Mouse (Mus musculus) kidney, embryonic 15.5 days (tissue): ENCODE measurements around the gene Elk4. TPM values are rescaled to one million over a fixed set of nuclear protein-coding genes. Genes with fewer than 3 reads are reported as not detected.

Experiments used
- ATAC-seq: fragments of 200-750 bp; cut with Nextera tagmentation; replicated peaks from 2 replicates; pipeline ENCODE4 v1.8.0; 2017; ENCODE audit warnings: moderate TSS enrichment; ENCODE audit not compliant: low FRiP score
- H3K27ac ChIP-seq: fragments of 300-500 bp; sonication (generic); 2 replicates; pipeline ENCODE4 v1.5.1; 2015; ENCODE audit warnings: mild to moderate bottlenecking, inconsistent platforms
- H3K27me3 ChIP-seq: fragments of 300-500 bp; sonication (generic); 2 replicates; pipeline ENCODE4 v1.6.1; 2015; ENCODE audit warnings: inconsistent platforms
- H3K36me3 ChIP-seq: fragments of 300-500 bp; sonication (generic); 2 replicates; pipeline ENCODE4 v1.6.1; 2015; ENCODE audit warnings: inconsistent platforms
- H3K4me1 ChIP-seq: fragments of 300-500 bp; sonication (generic); 2 replicates; pipeline ENCODE4 v1.6.1; 2015; ENCODE audit warnings: inconsistent platforms
- H3K4me2 ChIP-seq: fragments of 300-500 bp; sonication (generic); 2 replicates; pipeline ENCODE4 v1.6.1; 2015; ENCODE audit warnings: moderate library complexity, mild to moderate bottlenecking, inconsistent platforms
- H3K4me3 ChIP-seq: fragments of 300-500 bp; sonication (generic); replicated peaks from 2 replicates; pipeline ENCODE4 v1.5.1; 2015; ENCODE audit warnings: mild to moderate bottlenecking, inconsistent platforms
- H3K9ac ChIP-seq: fragments of 300-500 bp; sonication (generic); 2 replicates; pipeline ENCODE4 v1.6.1; 2015; ENCODE audit warnings: mild to moderate bottlenecking, inconsistent platforms
- H3K9me3 ChIP-seq: fragments of 300-500 bp; sonication (generic); replicated peaks from 2 replicates; pipeline ENCODE4 v1.6.1; 2016; ENCODE audit warnings: inconsistent platforms
- WGBS: fragments of 180-500 bp; shearing (Covaris S2); methylation state at CpG from one replicate; pipeline ENCODE4 v1.1.7; 2015; ENCODE audit warnings: mixed read lengths; 5-methylcytosine and 5-hydroxymethylcytosine counted together
- polyA plus RNA-seq: library from polyadenylated mRNA; unstranded; fragments of >200 nt; fragmentation: Nextera tagmentation; extraction: Ambion mirVana; gene quantifications from 2 replicates; pipeline ENCODE4 v1.2.1, GENCODE M21; 2015

The Elk4 gene
- polyA plus RNA-seq, 1 experiment from 2014 or later, result 24.1 TPM

DNA sequence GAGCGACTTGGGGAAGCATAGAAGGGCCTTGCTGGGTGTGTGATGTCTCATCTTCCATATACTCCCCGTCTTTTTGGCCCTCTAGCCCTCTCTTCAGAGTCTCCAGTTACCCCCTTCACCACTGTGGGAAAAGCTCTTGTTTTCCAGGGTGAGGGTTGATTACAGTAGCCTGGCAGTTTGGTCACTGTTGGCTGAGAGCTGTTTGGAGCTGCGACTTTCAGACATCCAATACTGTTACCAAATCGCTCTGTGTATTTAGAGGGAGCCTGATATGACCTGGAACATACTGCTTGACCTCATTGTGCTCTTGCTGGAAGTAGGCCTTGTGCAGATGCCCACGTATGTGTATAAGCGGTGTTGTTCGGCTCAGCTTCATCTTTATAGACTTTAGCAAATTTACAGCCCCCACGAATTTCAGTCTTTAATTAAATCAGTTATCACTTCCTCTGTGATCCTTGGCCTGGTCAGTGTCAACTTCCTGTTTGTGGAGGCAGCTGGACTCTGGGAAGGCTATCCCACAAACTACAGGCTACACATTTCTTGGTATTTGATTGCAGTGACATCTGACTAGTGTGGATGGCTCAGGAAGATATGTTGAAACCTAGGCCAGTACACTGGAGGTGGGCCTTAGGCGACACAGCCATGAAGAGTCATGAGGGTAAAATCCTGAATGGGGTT, 17.2 kb upstream of the Elk4 start:
- Histone ChIP-seq H3K4me3 (no peak overlapping the region), H3K4me1 (no peaks in the 10 kb centered on the region), H3K9me3 (no peaks in the 10 kb centered on the region), H3K4me2 (no peak overlapping the region), H3K36me3 (no peaks in the 10 kb centered on the region), H3K9ac (no peak overlapping the region), H3K27ac (no peak overlapping the region), H3K27me3 (0 out of 2 replicates have a peak, but pooled peaks cover 4% of the 10 kb centered on the region)
- 63% methylated on average over 9 of the region's 9 CpGs for WGBS
- ATAC-seq, result no peak

DNA sequence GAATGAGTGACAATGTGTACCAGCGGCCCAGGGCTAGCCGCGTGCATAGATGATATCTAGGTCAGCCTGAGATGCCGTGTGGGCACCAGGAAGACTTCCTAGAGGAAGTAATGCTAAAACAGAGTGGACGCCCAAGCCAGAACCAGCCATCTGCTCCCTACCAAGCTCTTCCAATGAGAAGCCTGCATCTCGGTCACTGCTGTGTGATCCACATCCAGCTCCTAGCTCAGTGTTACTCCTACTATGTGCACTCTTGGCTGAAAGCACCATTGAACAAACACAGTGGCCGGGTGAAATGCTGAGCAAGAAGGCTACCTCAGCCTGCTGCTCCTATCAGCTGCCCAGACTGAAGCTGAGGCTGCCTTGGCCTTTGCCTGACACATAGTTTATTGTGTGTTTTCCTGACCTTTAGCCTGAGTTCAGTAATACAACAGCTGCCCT, 14.8 kb upstream of the Elk4 start:
- Histone ChIP-seq H3K36me3 (no peaks in the 10 kb centered on the region), H3K4me3 (no peak overlapping the region), H3K9ac (no peak overlapping the region), H3K4me2 (no peak overlapping the region), H3K27ac (no peak overlapping the region), H3K27me3 (0 out of 2 replicates have a peak, but pooled peaks cover 4% of the 10 kb centered on the region), H3K4me1 (no peaks in the 10 kb centered on the region), H3K9me3 (no peaks in the 10 kb centered on the region)
- ATAC-seq, result no peak
- 70% methylated on average over 7 of the region's 7 CpGs for WGBS

DNA sequence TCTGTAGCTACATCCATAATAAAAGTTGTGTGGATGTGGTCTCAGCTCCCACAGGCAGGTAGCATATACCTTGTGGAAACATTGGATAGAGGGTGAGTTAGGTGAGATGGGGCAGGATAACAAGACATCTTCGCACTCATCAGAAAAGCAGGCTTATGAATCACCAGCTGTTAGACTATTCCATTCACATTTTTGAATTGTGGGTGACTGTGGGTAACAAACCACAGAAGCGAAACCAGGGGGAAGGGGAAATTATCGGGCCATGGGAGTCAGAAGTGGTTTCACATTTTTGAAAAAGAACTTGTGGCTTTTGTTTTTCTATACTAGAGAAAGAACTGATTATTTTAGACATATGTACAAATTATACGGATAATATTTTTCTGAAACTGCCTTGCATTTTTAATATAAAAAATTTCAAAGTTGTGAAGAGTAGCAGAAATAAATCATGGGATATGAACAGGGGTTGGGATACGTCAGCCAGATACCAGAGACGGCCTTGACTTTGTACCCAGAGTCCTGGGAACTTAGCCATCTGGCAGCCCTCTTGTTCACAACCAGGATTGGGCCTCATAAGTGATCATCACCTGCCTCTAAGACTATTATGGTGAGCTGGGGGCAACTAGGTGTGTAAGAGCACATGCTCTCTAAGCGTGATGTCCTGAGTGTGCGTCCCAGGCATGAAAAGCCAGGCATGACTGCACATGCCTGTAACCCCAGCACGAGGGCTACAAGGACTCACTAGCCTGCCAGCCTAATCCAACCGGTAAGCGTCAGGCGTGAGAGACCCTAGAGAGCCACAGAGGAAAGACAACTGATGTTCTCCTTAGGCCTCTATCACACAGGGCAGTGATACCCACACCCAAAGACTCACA, 14.0 kb upstream of the Elk4 start:
- H3K4me3 ChIP-seq, result no peak overlapping the region
- H3K4me1 ChIP-seq, result no peaks in the 10 kb centered on the region
- no peak overlapping the region for H3K4me2 ChIP-seq
- no peak for ATAC-seq
- H3K9me3 ChIP-seq, result no peaks in the 10 kb centered on the region
- 0 out of 2 replicates have a peak, but pooled peaks cover 4% of the 10 kb centered on the region for H3K27me3 ChIP-seq
- H3K36me3 ChIP-seq, result no peaks in the 10 kb centered on the region
- no peak overlapping the region for H3K9ac ChIP-seq
- no peak overlapping the region for H3K27ac ChIP-seq
- 84% methylated on average over 12 of the region's 12 CpGs for WGBS

DNA sequence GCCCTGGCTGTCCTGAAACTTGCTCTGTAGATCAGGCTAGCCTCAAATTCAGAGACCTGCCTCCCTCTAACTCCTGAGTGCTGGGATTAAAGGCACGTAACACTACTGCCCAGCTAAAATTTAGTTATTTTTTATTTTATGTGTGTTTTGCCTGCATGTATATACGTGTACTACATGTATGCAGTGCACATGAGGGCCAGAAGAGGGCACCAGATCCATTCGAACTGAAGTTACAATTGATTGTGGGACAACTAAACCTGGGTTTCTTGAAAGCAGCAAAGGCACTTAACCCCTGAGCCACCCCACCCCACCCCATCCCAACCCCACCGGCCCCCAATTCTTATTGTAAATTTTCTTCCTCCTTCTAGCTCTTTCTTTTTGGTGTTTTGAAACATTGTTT, 12.3 kb upstream of the Elk4 start:
- H3K4me2 ChIP-seq, result no peak overlapping the region
- 36% methylated on average over 4 of the region's 4 CpGs for WGBS
- no peak for ATAC-seq

DNA sequence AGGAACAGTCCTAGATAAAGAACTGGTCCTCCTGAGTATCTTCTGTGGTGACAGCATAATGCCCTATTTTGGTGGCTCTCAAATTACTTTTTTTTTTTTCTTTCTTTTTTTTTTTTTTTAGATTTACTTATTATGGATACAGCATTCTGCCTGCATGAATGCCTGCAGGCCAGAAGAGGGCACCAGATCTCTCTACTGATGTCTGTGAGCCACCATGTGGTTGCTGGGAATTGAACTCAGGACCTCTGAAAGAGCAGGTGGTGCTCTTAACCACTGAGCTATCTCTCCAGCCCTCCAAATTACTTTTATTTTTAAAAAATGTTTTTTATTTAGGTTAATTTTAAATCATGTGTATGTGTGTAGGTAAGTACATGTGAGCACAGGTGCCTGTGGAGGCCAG, 6.9 kb upstream of the Elk4 start:
- Histone ChIP-seq H3K9ac (no peak overlapping the region), H3K36me3 (no peaks in the 10 kb centered on the region), H3K9me3 (no peaks in the 10 kb centered on the region), H3K27ac (no peak overlapping the region), H3K4me3 (no peak overlapping the region), H3K27me3 (no peaks in the 10 kb centered on the region), H3K4me2 (no peak overlapping the region), H3K4me1 (0 out of 2 replicates have a peak, but pooled peaks cover 2% of the 10 kb centered on the region)
- ATAC-seq, result no peak

More for the DNA sequence above, 12.3 kb upstream of the Elk4 start:
- Histone ChIP-seq H3K27me3 (0 out of 2 replicates have a peak, but pooled peaks cover 4% of the 10 kb centered on the region), H3K9me3 (no peaks in the 10 kb centered on the region), H3K4me3 (no peak overlapping the region), H3K27ac (no peak overlapping the region), H3K36me3 (no peaks in the 10 kb centered on the region), H3K9ac (no peak overlapping the region), H3K4me1 (no peaks in the 10 kb centered on the region)

GRCm38 (mm10) chr1:132001880-132002330, 5.5 kb upstream of the Elk4 start:
- no peak for ATAC-seq
- Histone ChIP-seq H3K27ac (no peak overlapping the region), H3K4me2 (no peak overlapping the region), H3K9ac (no peak overlapping the region), H3K27me3 (no peaks in the 10 kb centered on the region), H3K4me1 (peaks cover 8% of the 10 kb centered on the region), H3K4me3 (no peak overlapping the region), H3K9me3 (no peaks in the 10 kb centered on the region), H3K36me3 (no peaks in the 10 kb centered on the region)
- 82% methylated on average over 4 of the region's 4 CpGs for WGBS

- WGBS, result 58% methylated on average over 2 of the region's 2 CpGs
- Histone ChIP-seq H3K36me3 (no peaks in the 10 kb centered on the region), H3K4me3 (no peak overlapping the region), H3K4me2 (no peak overlapping the region), H3K27me3 (no peaks in the 10 kb centered on the region), H3K4me1 (peaks cover 8% of the 10 kb centered on the region), H3K9ac (no peak overlapping the region), H3K27ac (peak overlapping the region; percentile 55; the same call in 1 of the 2 replicates), H3K9me3 (no peaks in the 10 kb centered on the region)
- no peak for ATAC-seq
Measured at GRCm38 (mm10) chr1:132003111-132003510, 4.3 kb upstream of the Elk4 start.

GRCm38 (mm10) chr1:132003817-132004216, 3.6 kb upstream of the Elk4 start:
- H3K4me2 ChIP-seq, result no peak overlapping the region
- 47% methylated on average over 1 of the region's 1 CpGs for WGBS
- H3K9me3 ChIP-seq, result no peaks in the 10 kb centered on the region
- H3K4me3 ChIP-seq, result no peak overlapping the region
- no peaks in the 10 kb centered on the region for H3K27me3 ChIP-seq
- ATAC-seq, result no peak
- H3K4me1 ChIP-seq, result peaks cover 10% of the 10 kb centered on the region
- no peaks in the 10 kb centered on the region for H3K36me3 ChIP-seq
- H3K9ac ChIP-seq, result no peak overlapping the region
- H3K27ac ChIP-seq, result peak overlapping the region; percentile 77

- H3K9ac ChIP-seq, result no peak overlapping the region
- H3K4me2 ChIP-seq, result no peak overlapping the region
- 79% methylated on average over 6 of the region's 6 CpGs for WGBS
- H3K27ac ChIP-seq, result peak overlapping the region; percentile 77
- H3K9me3 ChIP-seq, result no peaks in the 10 kb centered on the region
- no peak for ATAC-seq
- H3K4me3 ChIP-seq, result no peak overlapping the region
- peaks cover 18% of the 10 kb centered on the region for H3K4me1 ChIP-seq
- no peaks in the 10 kb centered on the region for H3K36me3 ChIP-seq
- no peaks in the 10 kb centered on the region for H3K27me3 ChIP-seq
Measured at GRCm38 (mm10) chr1:132004574-132005180, 2.7 kb upstream of the Elk4 start.

DNA sequence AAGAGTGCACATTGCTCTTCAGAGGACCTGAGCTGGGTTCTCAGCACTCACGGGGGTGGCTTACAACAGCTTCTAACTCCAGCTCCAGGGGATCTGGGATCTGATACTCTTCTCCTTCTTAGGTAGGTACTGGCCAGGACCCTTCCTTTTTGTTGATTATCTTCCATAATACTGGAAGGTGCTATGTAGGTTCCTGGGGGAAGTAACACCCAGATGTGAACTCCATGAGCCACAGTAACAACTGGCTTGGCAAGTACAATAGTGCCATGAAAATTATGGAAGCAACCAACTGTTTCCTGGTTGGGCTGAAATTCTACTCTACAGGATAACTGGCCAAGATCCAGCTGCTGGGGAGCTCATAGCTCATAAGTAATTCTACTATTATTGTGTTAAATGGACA, 1.9 kb upstream of the Elk4 start:
- no peaks in the 10 kb centered on the region for H3K27me3 ChIP-seq

GRCm38 (mm10) chr1:132006046-132006445, 1.4 kb upstream of the Elk4 start:
- Histone ChIP-seq H3K4me1 (peaks cover 30% of the 10 kb centered on the region), H3K27me3 (no peaks in the 10 kb centered on the region), H3K4me2 (no peak overlapping the region), H3K9ac (no peak overlapping the region), H3K9me3 (no peaks in the 10 kb centered on the region), H3K4me3 (no peak overlapping the region), H3K27ac (no peak overlapping the region), H3K36me3 (no peaks in the 10 kb centered on the region)
- WGBS, result 81% methylated on average over 3 of the region's 3 CpGs
- ATAC-seq, result no peak

More for the DNA sequence above, 1.9 kb upstream of the Elk4 start:
- H3K4me1 ChIP-seq, result peaks cover 25% of the 10 kb centered on the region
- no peaks in the 10 kb centered on the region for H3K36me3 ChIP-seq
- no peaks in the 10 kb centered on the region for H3K9me3 ChIP-seq
- no peak for ATAC-seq
- no peak overlapping the region for H3K27ac ChIP-seq
- H3K4me2 ChIP-seq, result no peak overlapping the region
- no peak overlapping the region for H3K9ac ChIP-seq
- no peak overlapping the region for H3K4me3 ChIP-seq
- WGBS, result 84% methylated on average over 1 of the region's 1 CpGs

DNA sequence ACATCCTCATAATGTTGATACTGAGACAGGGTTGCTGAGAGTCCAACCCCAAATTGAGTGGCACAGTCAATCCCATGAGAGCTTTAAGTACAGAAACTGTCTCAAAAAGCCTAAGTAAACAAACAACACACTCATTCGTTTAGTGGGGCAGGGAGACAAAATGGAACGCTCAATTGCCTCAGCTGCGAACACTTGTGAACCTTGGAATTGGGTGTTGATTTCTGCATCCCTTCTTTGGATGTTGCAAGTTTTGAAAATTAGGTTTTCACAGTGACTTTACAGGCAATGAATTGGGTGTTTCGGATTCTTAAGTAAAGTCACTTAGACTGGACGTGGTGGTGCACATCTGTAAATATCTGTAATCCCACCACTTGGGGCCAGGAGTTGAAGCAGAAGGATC, 686 bp upstream of the Elk4 start:
- Histone ChIP-seq H3K4me1 (peaks cover 33% of the 10 kb centered on the region), H3K9ac (peak overlapping the region; percentile 94; the same call in 1 of the 2 replicates), H3K27me3 (no peaks in the 10 kb centered on the region), H3K36me3 (no peaks in the 10 kb centered on the region), H3K4me3 (peak overlapping the region; percentile 86), H3K4me2 (peak overlapping the region; percentile 69), H3K27ac (peak overlapping the region; percentile 100), H3K9me3 (no peaks in the 10 kb centered on the region)
- no peak for ATAC-seq
- 24% methylated on average over 5 of the region's 5 CpGs for WGBS
